Mouse (Mus musculus) spleen, adult 2 months (tissue): ENCODE data around the gene Nsun2.

Source experiments
- CTCF ChIP-seq: fragments of 200-500 bp; IDR thresholded peaks from 2 replicates; pipeline ENCODE4 v1.5.1; 2011; ENCODE audit warnings: mild to moderate bottlenecking, inconsistent platforms; ENCODE audit not compliant: insufficient read depth, insufficient read length, insufficient replicate concordance; ENCODE audit errors: extremely low read depth
- POLR2A ChIP-seq: fragments of 200-500 bp; IDR thresholded peaks from 2 replicates; pipeline ENCODE4 v1.6.1; 2011; ENCODE audit warnings: low read depth, low read length, inconsistent platforms

DNA sequence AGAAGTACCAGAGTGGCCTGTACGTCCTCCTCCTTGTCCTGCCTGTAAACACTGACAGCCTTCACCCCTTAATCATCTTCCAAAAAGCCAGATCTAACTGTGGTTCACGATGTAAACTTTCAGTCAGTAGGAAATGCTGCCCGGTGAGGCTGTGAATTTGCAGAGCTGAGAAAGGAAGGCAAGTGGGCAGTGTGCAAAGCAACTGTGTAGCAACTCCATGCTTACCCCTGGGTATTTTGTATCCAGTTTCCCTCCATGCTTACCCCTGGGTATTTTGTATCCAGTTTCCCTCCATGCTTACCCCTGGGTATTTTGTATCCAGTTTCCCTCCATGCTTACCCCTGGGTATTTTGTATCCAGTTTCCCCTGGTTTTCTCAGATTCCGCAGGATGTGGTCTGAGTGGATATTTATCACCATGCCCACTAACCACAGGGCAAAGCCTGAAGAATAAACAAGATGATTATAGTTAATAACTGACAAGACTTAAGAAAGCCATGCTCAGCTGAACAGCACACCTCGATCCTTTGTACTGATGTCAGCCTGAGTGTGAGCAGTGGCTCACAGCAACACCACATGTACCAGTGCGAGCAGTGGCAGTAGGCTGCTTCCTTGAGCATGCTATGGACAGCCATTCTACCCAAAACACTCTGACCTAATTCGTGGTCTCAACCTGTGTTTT is 61.2 kb downstream of the Nsun2 start:
- TF ChIP-seq POLR2A, result no peak
- TF ChIP-seq CTCF, result no peak
